Mouse (Mus musculus): Measurements from ENCODE around the gene Dst. TPM values are rescaled to one million over a fixed set of nuclear protein-coding genes. Genes with fewer than 3 reads are reported as not detected.

Dst gene
- polyA plus RNA-seq, 1 experiment, result 197 TPM

- TF ChIP-seq POLR2A (IDR thresholded peaks at IDR 0.05; ENCODE audit: insufficient read depth, low read depth, low read length) (no peak), CTCF (IDR thresholded peaks at IDR 0.05; ENCODE audit: insufficient read depth, low read depth, low read length) (no peak)
- Histone ChIP-seq H3K27ac (ENCODE audit: insufficient read depth, low read depth, low read length) (no peak overlapping the region), H3K4me1 (ENCODE audit: control insufficient read depth, insufficient read depth, low read length) (peaks cover 2% of the 10 kb centered on the region; the same call in 1 of the 2 replicates), H3K4me3 (ENCODE audit: insufficient read depth, low read depth, low read length) (no peak overlapping the region)
- 74% methylated on average over 6 of the region's 6 CpGs for WGBS
These were observed 201.7 kb downstream of the Dst start for GRCm38 (mm10) chr1:34109599-34110210.

DNA sequence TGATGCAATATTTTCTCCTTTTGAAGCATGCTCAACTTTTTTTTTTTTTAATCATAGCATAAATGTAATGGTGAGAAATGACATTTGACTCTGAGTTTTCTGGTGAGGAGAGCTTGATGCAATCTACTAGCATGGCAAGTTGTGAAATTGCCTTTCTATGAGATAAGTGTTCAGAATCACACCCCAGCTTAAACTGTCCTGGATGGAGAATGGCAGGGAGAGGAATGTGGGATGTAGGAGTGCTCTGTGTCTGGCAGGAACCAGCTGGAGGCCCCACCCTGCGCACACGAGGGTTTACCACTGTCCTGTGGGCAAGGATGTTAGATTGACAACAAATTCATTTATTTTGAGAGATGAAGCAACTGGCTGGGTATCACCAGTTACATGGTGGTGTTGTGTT is 202.8 kb downstream of the Dst start:
- Histone ChIP-seq H3K4me1 (ENCODE audit: control insufficient read depth, insufficient read depth, low read length) (peaks cover 2% of the 10 kb centered on the region; the same call in 1 of the 2 replicates), H3K27ac (ENCODE audit: insufficient read depth, low read depth, low read length) (no peak overlapping the region), H3K4me3 (ENCODE audit: insufficient read depth, low read depth, low read length) (no peak overlapping the region)
- TF ChIP-seq CTCF (IDR thresholded peaks at IDR 0.05; ENCODE audit: insufficient read depth, low read depth, low read length) (no peak), POLR2A (IDR thresholded peaks at IDR 0.05; ENCODE audit: insufficient read depth, low read depth, low read length) (no peak)
- WGBS, result 80% methylated on average over 2 of the region's 2 CpGs

DNA sequence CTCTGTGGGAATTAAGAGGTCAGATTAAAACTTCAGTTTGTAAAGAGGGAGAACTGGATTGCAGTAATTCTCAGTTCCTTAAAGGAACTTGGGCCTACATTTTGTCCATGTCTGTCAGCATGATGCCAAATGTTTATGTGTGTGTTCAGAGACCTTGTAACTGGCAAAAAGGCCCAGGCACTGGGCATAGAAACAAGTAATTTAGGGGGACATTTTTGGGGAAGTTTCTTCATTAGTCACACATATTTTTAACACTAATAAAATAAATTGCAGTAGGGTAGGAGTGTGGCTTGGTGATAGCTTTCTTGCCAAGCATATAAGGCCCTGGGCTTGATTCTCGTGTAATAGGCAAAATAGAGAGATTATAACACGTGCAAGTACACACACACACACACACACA is 203.9 kb downstream of the Dst start:
- H3K4me3 ChIP-seq (ENCODE audit: insufficient read depth, low read depth, low read length), result no peak overlapping the region
- peaks cover 2% of the 10 kb centered on the region; the same call in 1 of the 2 replicates for H3K4me1 ChIP-seq (ENCODE audit: control insufficient read depth, insufficient read depth, low read length)
- no peak for TF ChIP-seq POLR2A (IDR thresholded peaks at IDR 0.05; ENCODE audit: insufficient read depth, low read depth, low read length)
- TF ChIP-seq CTCF (IDR thresholded peaks at IDR 0.05; ENCODE audit: insufficient read depth, low read depth, low read length), result no peak
- H3K27ac ChIP-seq (ENCODE audit: insufficient read depth, low read depth, low read length), result no peak overlapping the region
- WGBS, result 93% methylated on average over 2 of the region's 2 CpGs

DNA sequence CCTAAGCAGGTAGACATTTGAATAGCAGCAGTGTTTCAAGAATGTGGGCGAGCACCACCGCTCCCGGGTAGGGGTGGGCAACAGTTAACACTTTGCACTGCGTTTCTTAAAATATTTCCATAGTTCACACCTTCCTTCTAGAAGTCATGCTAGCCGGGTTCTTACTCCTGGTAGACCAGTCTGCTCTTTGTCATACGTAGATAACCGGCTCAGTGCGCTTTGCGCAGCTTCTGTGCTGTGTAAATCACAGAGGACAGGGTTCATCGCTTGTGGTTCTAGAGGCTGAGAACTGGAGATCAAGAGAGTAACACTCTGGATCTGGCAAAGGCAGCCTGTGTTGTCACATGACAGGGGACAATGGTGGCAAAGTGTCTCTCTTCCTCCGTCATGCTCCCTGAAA is 208.4 kb downstream of the Dst start:
- Histone ChIP-seq H3K27ac (ENCODE audit: insufficient read depth, low read depth, low read length) (no peak overlapping the region), H3K4me1 (ENCODE audit: control insufficient read depth, insufficient read depth, low read length) (peaks cover 5% of the 10 kb centered on the region; the same call in 1 of the 2 replicates), H3K4me3 (ENCODE audit: insufficient read depth, low read depth, low read length) (no peak overlapping the region)
- TF ChIP-seq POLR2A (IDR thresholded peaks at IDR 0.05; ENCODE audit: insufficient read depth, low read depth, low read length) (no peak), CTCF (IDR thresholded peaks at IDR 0.05; ENCODE audit: insufficient read depth, low read depth, low read length) (no peak)
- 74% methylated on average over 11 of the region's 11 CpGs for WGBS

DNA sequence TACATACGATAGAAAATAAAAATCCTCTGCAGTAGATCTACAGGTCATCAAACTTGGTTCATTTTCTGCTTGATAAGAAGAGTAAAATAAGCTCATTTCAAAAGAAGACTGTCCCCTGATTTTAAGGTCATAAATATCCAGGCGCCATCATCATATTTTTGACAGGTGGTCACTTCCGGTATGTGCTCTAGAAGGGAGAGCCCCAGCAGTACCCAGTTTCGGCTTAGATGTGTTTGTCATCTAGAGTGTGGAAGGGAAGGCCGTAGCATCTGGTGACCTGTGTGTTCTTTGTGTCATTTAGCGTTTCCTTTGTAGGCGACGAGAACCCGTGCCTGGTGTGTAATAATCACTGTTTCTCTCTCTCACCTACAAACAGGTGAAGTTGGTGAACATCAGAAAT is 209.0 kb downstream of the Dst start:
- Histone ChIP-seq H3K27ac (ENCODE audit: insufficient read depth, low read depth, low read length) (no peak overlapping the region), H3K4me3 (ENCODE audit: insufficient read depth, low read depth, low read length) (no peak overlapping the region), H3K4me1 (ENCODE audit: control insufficient read depth, insufficient read depth, low read length) (peaks cover 9% of the 10 kb centered on the region; the same call in 1 of the 2 replicates)
- 89% methylated on average over 9 of the region's 9 CpGs for WGBS
- TF ChIP-seq POLR2A (IDR thresholded peaks at IDR 0.05; ENCODE audit: insufficient read depth, low read depth, low read length), result no peak
- no peak for TF ChIP-seq CTCF (IDR thresholded peaks at IDR 0.05; ENCODE audit: insufficient read depth, low read depth, low read length)

- TF ChIP-seq CTCF (IDR thresholded peaks at IDR 0.05; ENCODE audit: insufficient read depth, low read depth, low read length) (no peak), POLR2A (IDR thresholded peaks at IDR 0.05; ENCODE audit: insufficient read depth, low read depth, low read length) (no peak)
- WGBS, result 14% methylated on average over 3 of the region's 3 CpGs
- no peak overlapping the region for H3K4me3 ChIP-seq (ENCODE audit: insufficient read depth, low read depth, low read length)
- H3K27ac ChIP-seq (ENCODE audit: insufficient read depth, low read depth, low read length), result no peak overlapping the region
- peaks cover 9% of the 10 kb centered on the region; the same call in 1 of the 2 replicates for H3K4me1 ChIP-seq (ENCODE audit: control insufficient read depth, insufficient read depth, low read length)
These were observed 209.7 kb downstream of the Dst start for GRCm38 (mm10) chr1:34117709-34118108.

DNA sequence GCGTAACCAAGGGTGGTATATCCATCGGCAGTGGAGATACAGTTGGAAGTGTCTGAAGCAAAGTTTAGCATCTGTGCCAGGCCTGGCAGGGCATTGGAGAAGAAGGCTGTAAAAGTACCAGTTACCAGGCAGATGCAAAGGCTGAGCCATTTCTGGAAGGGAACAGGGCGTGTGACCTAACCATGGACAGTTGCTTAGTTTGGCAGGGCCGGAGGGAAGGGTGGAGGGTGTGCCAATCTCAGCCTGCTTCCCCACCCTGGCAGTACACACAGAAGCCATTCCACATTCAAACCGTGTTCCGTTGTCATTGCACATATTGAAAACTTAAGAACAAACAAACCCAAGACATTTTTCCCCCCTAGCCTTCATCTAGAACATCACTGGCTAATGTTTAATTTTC is 212.0 kb downstream of the Dst start:
- WGBS, result 75% methylated on average over 6 of the region's 6 CpGs
- Histone ChIP-seq H3K27ac (ENCODE audit: insufficient read depth, low read depth, low read length) (no peak overlapping the region), H3K4me1 (ENCODE audit: control insufficient read depth, insufficient read depth, low read length) (peaks cover 9% of the 10 kb centered on the region; the same call in 1 of the 2 replicates), H3K4me3 (ENCODE audit: insufficient read depth, low read depth, low read length) (no peak overlapping the region)
- TF ChIP-seq CTCF (IDR thresholded peaks at IDR 0.05; ENCODE audit: insufficient read depth, low read depth, low read length) (no peak), POLR2A (IDR thresholded peaks at IDR 0.05; ENCODE audit: insufficient read depth, low read depth, low read length) (no peak)

GRCm38 (mm10) chr1:34120602-34121001 is 212.6 kb downstream of the Dst start:
- peaks cover 9% of the 10 kb centered on the region; the same call in 1 of the 2 replicates for H3K4me1 ChIP-seq (ENCODE audit: control insufficient read depth, insufficient read depth, low read length)
- TF ChIP-seq POLR2A (IDR thresholded peaks at IDR 0.05; ENCODE audit: insufficient read depth, low read depth, low read length) (no peak), CTCF (IDR thresholded peaks at IDR 0.05; ENCODE audit: insufficient read depth, low read depth, low read length) (no peak)
- WGBS, result 70% methylated on average over 6 of the region's 6 CpGs
- H3K27ac ChIP-seq (ENCODE audit: insufficient read depth, low read depth, low read length), result no peak overlapping the region
- no peak overlapping the region for H3K4me3 ChIP-seq (ENCODE audit: insufficient read depth, low read depth, low read length)

DNA sequence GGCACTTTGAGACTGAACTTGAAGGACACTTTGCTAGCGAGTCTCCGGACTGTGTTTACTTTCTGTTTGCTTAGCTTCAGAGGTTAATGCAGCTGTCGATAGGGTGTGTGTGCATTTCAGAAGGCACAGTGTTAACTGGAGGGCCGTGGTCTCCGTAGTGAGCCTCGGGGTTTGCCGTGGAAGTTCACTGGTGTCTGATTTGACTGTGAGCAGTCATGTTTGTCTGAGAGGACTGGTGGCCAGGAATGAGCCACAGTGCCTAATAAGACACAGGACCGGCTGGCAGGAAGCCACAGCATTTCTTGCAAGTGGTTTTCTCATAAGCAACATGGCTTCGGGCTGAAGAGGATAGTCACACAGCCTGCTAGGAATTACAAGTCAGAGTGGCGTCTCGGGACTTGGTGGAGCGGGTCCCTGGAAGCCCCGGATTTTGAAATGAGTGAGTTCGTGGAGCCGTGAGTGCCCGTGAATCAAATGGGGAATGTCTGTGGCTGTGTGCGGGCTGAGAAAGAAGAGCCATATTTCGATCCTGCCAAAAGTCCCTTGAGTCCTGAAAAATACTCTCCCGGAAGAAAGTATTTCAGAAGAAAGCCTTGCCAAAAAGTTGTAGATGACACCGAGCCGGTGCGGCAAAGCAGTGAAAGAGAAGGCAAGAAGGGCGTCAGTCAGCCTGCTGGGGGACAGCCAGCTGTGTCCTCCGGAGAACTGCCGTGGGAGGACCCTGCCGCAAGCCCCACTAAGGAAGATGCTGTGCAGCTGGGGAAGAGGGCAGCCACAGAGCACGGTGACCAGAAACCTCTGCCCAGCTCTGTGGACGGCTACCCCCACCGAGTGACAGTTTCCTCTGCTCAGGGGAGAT is 213.4 kb downstream of the Dst start:
- peaks cover 9% of the 10 kb centered on the region; the same call in 1 of the 2 replicates for H3K4me1 ChIP-seq (ENCODE audit: control insufficient read depth, insufficient read depth, low read length)
- H3K27ac ChIP-seq (ENCODE audit: insufficient read depth, low read depth, low read length), result no peak overlapping the region
- TF ChIP-seq CTCF (IDR thresholded peaks at IDR 0.05; ENCODE audit: insufficient read depth, low read depth, low read length), result no peak
- H3K4me3 ChIP-seq (ENCODE audit: insufficient read depth, low read depth, low read length), result peak overlapping the region; percentile 27
- 29% methylated on average over 29 of the region's 29 CpGs for WGBS
